Mouse (Mus musculus): Measurements from ENCODE around the gene Xrcc1.

DNA sequence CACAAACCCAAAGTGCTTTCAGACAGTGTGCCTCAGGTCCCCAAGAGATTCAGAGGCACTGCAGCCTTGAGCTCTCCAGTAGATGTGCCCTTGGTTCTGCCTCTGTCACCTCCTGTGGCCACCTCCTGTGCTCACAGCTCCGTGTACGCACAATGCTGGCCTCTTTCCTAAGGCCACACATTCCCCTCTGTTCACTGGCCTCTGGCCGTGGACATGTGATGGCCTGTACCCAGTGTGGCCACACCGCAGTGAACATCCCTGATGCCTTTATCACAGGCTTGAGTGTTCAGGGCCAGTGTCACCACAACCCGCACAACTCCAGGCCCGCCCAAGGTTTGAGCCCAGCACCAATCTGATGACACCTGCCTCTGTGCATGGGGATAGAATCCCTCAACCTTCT lies 38.8 kb downstream of the Xrcc1 start:
- TF ChIP-seq CTCF (IDR thresholded peaks at IDR 0.05; ENCODE audit: low read depth, low read length) (no peak), POLR2A (IDR thresholded peaks at IDR 0.05; ENCODE audit: extremely low read depth, insufficient read depth, low read length) (no peak)
